Mouse (Mus musculus) midbrain, embryonic 12.5 days (tissue): Measurements from ENCODE around the gene Pop5. TPM values are rescaled to one million over a fixed set of nuclear protein-coding genes. Genes with fewer than 3 reads are reported as not detected.

ENCODE experiments used
- ATAC-seq: fragments of 200-750 bp; cut with Nextera tagmentation; 2 replicates; pipeline ENCODE4 v1.8.0; 2017; ENCODE audit warnings: low read depth, moderate TSS enrichment, moderate library complexity; ENCODE audit not compliant: low FRiP score
- H3K27ac ChIP-seq: fragments of 300-500 bp; sonication (generic); replicated peaks from 2 replicates; pipeline ENCODE4 v1.5.1; 2016; ENCODE audit warnings: mild to moderate bottlenecking
- H3K27me3 ChIP-seq: fragments of 300-500 bp; sonication (generic); 2 replicates; pipeline ENCODE4 v1.6.1; 2016; ENCODE audit warnings: mild to moderate bottlenecking
- H3K36me3 ChIP-seq: fragments of 300-500 bp; sonication (generic); 2 replicates; pipeline ENCODE4 v1.6.1; 2016
- H3K4me1 ChIP-seq: fragments of 300-500 bp; sonication (generic); 2 replicates; pipeline ENCODE4 v1.6.1; 2016
- H3K4me2 ChIP-seq: fragments of 300-500 bp; sonication (generic); replicated peaks from 2 replicates; pipeline ENCODE4 v1.6.1; 2016; ENCODE audit warnings: mild to moderate bottlenecking, moderate library complexity
- H3K4me3 ChIP-seq: fragments of 300-500 bp; sonication (generic); 2 replicates; pipeline ENCODE4 v1.5.1; 2016; ENCODE audit warnings: mild to moderate bottlenecking
- H3K9ac ChIP-seq: fragments of 300-500 bp; sonication (generic); replicated peaks from 2 replicates; pipeline ENCODE4 v1.6.1; 2016; ENCODE audit warnings: mild to moderate bottlenecking, moderate library complexity
- H3K9me3 ChIP-seq: fragments of 300-500 bp; sonication (generic); 2 replicates; pipeline ENCODE4 v1.6.1; 2016; ENCODE audit warnings: mild to moderate bottlenecking
- WGBS: fragments of 180-500 bp; shearing (Covaris S2); methylation state at CpG from one replicate; pipeline ENCODE4 v1.1.7; 2016; 5-methylcytosine and 5-hydroxymethylcytosine counted together
- polyA plus RNA-seq: library from polyadenylated mRNA; unstranded; fragments of >200 nt; fragmentation: Nextera tagmentation; extraction: Ambion mirVana; gene quantifications from 2 replicates; pipeline ENCODE4 v1.2.1, GENCODE M21; 2016

The Pop5 gene
- polyA plus RNA-seq, 1 experiment from 2014 or later, result 79.0 TPM

DNA sequence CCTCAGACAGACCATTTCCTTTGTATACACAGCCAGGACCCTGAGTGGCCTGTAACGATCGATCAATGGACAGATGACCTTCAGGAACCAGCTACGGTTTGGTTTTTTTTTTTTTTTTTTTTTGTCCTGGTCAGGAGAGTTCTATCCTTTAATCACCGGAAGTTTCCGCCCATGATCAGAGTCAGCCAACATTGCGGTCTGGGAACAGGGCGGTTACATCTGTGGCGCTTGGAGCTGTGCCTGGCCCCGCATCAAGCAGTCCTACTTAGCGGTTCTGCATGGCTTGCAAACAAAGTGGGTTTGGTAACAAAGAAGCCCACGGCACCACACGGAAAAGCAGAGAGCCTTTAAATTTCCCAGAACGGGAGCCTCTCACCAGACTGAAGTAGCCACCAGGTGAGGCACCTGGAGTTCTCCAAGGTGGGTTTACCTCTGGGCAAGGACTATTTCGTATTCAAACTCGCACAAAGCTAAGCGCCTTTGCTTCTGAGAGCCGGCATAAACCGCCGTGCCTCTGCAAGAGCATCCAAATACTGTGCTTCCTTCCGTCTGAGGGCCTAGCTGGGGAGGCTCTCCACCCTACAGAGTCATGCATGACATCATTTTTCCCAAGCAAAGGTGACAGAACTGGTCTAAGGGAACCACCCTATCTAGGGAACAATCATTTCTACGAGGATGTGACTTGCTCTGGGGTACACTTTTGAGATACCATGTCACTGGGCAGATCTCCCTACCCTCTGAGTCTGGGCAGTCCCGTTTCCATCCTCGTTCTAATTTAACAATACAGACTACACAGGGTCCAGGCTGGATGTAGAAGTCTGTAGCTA is 31.7 kb upstream of the Pop5 start:
- ATAC-seq, result peak; percentile 78
- Histone ChIP-seq H3K9ac (peak overlapping the region; percentile 46), H3K27ac (peak overlapping the region; percentile 63), H3K4me3 (peak overlapping the region; percentile 23), H3K4me2 (peak overlapping the region; percentile 51), H3K9me3 (no peaks in the 10 kb centered on the region), H3K36me3 (no peaks in the 10 kb centered on the region), H3K27me3 (peaks cover 31% of the 10 kb centered on the region), H3K4me1 (peaks cover 20% of the 10 kb centered on the region)
- WGBS, result 10% methylated on average over 23 of the region's 23 CpGs

DNA sequence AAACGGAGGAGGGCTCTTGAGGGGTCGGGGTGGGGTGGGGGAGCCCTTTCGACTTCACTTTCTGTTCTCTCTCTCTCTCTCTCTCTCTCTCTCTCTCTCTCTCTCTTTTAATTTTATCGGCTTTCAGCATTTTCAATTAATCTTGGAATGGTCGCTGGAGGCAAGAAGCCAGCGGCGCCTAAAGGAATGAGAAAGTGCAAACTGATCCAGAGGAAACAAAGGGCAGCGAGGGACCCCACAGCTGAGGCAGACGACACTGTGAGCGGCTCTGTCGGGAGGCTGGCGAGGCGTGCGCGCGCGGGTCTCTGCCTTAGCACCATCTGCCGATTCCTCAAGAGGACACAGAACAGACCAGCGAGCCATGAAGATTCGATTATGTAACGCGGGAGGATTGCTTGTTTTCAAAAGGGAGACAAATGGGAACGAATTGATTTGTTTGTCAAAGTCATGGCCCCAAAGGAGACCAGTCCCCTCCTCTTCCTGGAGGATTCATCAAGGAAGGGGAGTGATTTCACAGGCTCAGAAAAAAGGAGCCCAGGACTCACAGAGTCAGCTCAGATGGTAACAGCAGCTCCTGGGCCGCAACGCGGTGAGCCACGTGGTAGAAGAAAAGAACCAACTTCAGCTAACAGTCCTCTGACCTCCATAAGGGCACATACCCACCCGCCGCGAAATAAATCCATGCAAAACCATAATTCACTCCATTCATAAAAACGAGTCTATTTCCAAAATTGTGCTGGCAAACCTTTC is 30.9 kb upstream of the Pop5 start:
- H3K4me2 ChIP-seq, result peak overlapping the region; percentile 51
- peak overlapping the region; percentile 46 for H3K9ac ChIP-seq
- no peaks in the 10 kb centered on the region for H3K9me3 ChIP-seq
- peak overlapping the region; percentile 63 for H3K27ac ChIP-seq
- H3K4me3 ChIP-seq, result peak overlapping the region; percentile 23
- no peaks in the 10 kb centered on the region for H3K36me3 ChIP-seq
- H3K4me1 ChIP-seq, result peaks cover 20% of the 10 kb centered on the region
- peaks cover 31% of the 10 kb centered on the region for H3K27me3 ChIP-seq
- ATAC-seq, result peak; percentile 95; the same call in 1 of the 2 replicates
- 3% methylated on average over 31 of the region's 31 CpGs for WGBS

DNA sequence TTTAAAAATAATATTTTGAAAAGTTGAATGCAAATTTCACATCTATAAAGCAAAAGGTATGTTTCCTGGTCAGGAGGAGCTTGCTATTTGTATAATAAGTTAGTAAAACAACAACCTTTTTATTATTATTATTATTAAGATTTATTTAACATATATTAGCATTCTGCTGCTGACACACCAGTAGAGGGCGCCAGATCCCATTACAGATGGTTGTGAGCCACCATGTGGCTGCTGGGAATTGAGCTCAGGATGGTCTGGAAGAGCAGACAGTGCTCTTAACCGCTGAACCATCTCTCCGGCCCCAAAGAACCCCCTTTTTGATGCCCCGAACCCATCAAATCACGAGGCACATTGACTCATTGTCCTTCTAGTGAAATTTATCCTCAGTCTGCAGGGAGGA is 28.4 kb upstream of the Pop5 start:
- Histone ChIP-seq H3K4me1 (peaks cover 20% of the 10 kb centered on the region), H3K27me3 (peaks cover 39% of the 10 kb centered on the region), H3K9ac (no peak overlapping the region), H3K4me2 (no peak overlapping the region), H3K27ac (no peak overlapping the region), H3K4me3 (no peak overlapping the region), H3K36me3 (no peaks in the 10 kb centered on the region), H3K9me3 (no peaks in the 10 kb centered on the region)
- 60% methylated on average over 5 of the region's 5 CpGs for WGBS
- ATAC-seq, result no peak

DNA sequence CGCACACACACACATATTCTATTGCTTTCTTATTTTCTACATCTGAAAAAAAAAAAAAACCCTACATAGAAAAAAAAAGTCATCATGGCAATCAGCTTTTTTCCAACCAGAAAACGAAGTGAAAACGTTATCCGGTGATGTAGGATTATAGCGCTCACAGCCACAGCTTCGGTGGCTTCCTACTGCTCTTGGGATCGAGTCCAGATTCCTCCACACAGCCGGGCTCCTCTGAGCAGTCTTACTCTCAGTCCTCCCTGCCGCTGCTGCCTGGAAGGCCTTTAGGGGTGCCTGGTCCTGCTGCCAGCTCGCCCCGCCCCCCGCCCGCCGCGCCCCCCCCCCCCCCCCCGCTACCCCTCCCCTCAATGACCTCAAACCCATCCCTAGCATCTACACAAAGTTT is 27.7 kb upstream of the Pop5 start:
- peaks cover 20% of the 10 kb centered on the region for H3K4me1 ChIP-seq
- no peak overlapping the region for H3K4me2 ChIP-seq
- no peak overlapping the region for H3K4me3 ChIP-seq
- no peak for ATAC-seq
- H3K9ac ChIP-seq, result no peak overlapping the region
- no peaks in the 10 kb centered on the region for H3K9me3 ChIP-seq
- 18% methylated on average over 9 of the region's 16 CpGs for WGBS
- H3K27ac ChIP-seq, result no peak overlapping the region
- H3K36me3 ChIP-seq, result no peaks in the 10 kb centered on the region
- peaks cover 38% of the 10 kb centered on the region for H3K27me3 ChIP-seq

DNA sequence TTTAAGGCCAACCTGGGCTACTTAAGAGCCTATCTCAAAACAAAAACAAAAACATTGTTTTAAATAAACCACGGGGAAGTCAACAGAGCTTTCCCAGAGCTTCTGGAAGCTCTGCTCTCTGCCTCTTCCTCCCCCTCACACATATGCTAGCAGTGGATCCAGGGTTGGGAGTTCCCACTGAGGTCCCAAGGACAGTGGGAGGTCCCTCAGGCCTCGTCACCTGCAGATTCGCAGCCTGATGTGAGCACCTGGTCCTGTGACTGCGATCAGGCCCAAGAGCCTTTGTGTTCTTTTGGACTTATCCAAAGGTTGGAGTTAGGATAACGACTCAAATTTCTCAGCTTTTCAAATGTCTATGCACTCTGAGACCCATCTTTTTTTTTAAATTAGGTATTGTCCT is 27.0 kb upstream of the Pop5 start:
- WGBS, result 65% methylated on average over 5 of the region's 5 CpGs
- no peak overlapping the region for H3K4me3 ChIP-seq
- no peaks in the 10 kb centered on the region for H3K36me3 ChIP-seq
- no peak overlapping the region for H3K27ac ChIP-seq
- H3K9ac ChIP-seq, result no peak overlapping the region
- ATAC-seq, result no peak
- H3K9me3 ChIP-seq, result no peaks in the 10 kb centered on the region
- peaks cover 20% of the 10 kb centered on the region for H3K4me1 ChIP-seq
- no peak overlapping the region for H3K4me2 ChIP-seq
- H3K27me3 ChIP-seq, result peaks cover 37% of the 10 kb centered on the region

DNA sequence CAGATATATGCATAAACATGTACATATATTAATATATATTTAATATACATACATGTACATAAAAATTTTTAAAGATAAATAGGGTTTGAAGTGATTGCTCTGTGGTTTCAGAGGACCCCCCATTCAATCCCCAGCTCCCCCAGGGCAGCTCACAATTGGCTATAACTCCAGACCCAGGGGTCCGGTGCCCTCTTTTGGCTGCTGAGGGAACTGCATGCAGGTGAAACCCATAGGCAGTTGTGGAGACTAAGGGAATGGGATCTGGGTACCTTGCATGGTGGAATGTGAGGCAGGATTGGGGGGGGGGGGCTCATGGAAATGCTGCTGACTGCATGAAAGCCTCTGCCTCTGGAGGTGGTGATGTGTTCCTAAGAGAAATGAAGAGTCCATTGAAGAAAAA is 25.3 kb upstream of the Pop5 start:
- H3K4me1 ChIP-seq, result peaks cover 8% of the 10 kb centered on the region; the same call in 1 of the 2 replicates
- 7% methylated on average over 1 of the region's 1 CpGs for WGBS
- H3K9me3 ChIP-seq, result no peaks in the 10 kb centered on the region
- peaks cover 40% of the 10 kb centered on the region for H3K27me3 ChIP-seq
- H3K4me2 ChIP-seq, result no peak overlapping the region
- no peak overlapping the region for H3K4me3 ChIP-seq
- H3K36me3 ChIP-seq, result no peaks in the 10 kb centered on the region
- no peak for ATAC-seq
- no peak overlapping the region for H3K27ac ChIP-seq
- H3K9ac ChIP-seq, result no peak overlapping the region

DNA sequence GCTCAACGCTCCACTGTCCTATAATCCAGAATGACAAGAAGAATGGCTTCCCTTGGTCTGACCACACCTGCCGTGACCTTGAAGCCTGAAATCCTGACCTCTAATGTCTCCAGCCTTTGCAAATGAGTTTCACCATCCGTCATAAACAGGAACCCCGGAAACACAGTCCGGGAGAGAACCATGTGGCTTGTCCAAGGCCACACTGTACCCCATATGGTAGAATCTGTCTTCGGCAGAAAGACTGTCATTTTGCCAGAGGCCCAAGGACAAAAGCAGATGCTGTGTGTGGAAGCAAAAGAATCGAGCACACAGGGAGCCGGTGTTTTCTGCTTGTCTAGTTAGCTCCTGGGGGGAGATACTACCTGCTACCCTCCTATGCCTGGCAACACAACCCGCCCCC is 23.2 kb upstream of the Pop5 start:
- H3K4me3 ChIP-seq, result no peak overlapping the region
- peaks cover 46% of the 10 kb centered on the region for H3K27me3 ChIP-seq

DNA sequence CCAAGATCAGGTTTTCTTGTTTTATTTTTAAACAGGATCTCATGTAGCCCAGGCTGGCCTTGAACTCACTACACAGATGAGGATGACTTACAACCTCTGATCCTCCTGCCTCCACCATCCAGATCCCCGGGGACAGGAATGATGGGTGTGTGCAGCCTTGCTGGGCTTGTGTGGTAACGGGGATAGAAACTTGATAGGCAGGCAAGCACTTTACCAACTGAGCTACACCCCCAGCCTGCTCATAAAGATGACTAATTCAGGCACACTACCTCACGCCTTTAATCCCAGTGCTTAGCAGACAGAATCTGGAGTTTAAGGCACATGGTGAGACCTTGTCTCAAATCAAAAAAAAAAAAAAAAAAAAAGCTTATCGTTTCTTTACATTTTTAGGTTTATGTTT is 22.8 kb upstream of the Pop5 start:
- Histone ChIP-seq H3K27ac (no peak overlapping the region), H3K27me3 (peaks cover 45% of the 10 kb centered on the region), H3K4me3 (no peak overlapping the region), H3K36me3 (no peaks in the 10 kb centered on the region), H3K4me2 (no peak overlapping the region), H3K9me3 (no peaks in the 10 kb centered on the region), H3K9ac (no peak overlapping the region), H3K4me1 (peaks cover 14% of the 10 kb centered on the region)
- ATAC-seq, result no peak
- WGBS, result 64% methylated on average over 4 of the region's 4 CpGs

More for the DNA sequence above, 23.2 kb upstream of the Pop5 start:
- Histone ChIP-seq H3K4me2 (no peak overlapping the region), H3K36me3 (no peaks in the 10 kb centered on the region), H3K9ac (no peak overlapping the region), H3K9me3 (no peaks in the 10 kb centered on the region), H3K4me1 (peaks cover 15% of the 10 kb centered on the region), H3K27ac (no peak overlapping the region)
- WGBS, result 86% methylated on average over 9 of the region's 9 CpGs
- ATAC-seq, result no peak

DNA sequence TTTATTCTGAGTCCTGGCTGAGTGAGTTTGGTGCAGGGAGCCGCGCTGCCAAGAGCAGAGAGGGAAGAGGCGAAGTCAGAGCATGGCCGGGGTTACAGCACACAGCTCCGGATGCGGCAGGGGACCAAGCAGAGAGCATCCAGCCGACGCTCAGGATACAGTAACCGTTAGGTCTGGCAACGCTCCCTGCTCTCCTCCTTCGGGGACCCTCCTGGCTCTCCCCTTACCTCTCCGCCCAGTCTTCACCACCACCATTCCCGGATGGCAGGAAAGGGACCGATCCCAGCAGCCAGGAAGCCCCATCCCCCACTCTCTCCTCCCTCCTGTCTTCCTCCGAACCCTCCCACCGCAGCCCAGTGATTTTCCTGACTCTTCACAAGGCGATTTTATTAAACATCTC is 20.8 kb upstream of the Pop5 start:
- Histone ChIP-seq H3K4me2 (peak overlapping the region; percentile 69), H3K4me3 (peak overlapping the region; percentile 43), H3K27ac (peak overlapping the region; percentile 39; the same call in 1 of the 2 replicates), H3K4me1 (peaks cover 10% of the 10 kb centered on the region), H3K9ac (peak overlapping the region; percentile 65), H3K9me3 (0 out of 2 replicates have a peak, but pooled peaks cover 5% of the 10 kb centered on the region), H3K36me3 (no peaks in the 10 kb centered on the region), H3K27me3 (peaks cover 55% of the 10 kb centered on the region)
- ATAC-seq, result peak; percentile 69; the same call in 1 of the 2 replicates
- WGBS, result 0% methylated on average over 17 of the region's 17 CpGs

DNA sequence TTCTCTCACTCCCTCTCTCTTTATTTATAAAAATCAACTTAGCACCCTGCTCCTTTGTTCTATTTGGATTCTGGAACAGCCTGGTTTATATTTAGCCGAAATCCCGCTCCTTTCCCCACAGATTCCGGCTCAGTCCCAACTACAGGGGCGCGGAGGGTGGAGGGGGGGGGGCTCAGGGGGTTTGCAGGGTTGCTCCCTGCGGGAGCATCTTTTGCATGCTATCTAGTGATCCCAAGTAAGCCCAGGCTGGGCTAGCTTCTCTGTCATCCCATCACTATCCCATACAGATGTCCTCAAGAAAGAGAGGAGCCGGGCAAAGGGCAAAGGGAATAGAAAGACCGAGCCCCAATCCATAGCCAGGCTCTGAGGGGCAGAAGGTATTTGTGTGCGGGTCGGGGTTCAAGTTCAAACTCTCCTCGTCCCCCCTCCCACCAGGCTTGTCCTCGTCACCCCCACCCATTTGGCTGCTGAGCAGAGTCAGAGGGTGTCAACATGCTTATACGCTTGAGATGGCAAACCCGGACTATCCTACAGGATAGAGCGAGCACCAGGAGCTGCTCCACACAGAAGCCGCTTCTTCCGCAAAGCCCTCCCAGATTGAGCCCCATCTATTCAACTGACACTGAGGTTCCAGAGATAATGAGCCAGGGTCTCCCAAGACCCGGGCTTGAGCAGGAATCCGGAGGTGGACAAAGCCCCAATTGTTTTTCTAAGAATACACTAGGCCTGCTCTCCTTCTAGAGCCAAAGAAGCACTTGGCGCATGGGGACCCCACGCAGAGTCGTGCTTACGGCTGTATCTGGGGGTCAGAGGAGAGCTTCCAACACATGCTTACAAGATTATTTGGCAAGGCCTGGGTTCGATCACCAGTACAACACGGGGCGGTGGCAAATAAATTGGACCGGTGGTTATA is 20.1 kb upstream of the Pop5 start:
- H3K4me1 ChIP-seq, result peaks cover 10% of the 10 kb centered on the region
- 0 out of 2 replicates have a peak, but pooled peaks cover 5% of the 10 kb centered on the region for H3K9me3 ChIP-seq
- 13% methylated on average over 27 of the region's 27 CpGs for WGBS
- peak overlapping the region; percentile 69 for H3K4me2 ChIP-seq
- H3K9ac ChIP-seq, result peak overlapping the region; percentile 65
- ATAC-seq, result peak; percentile 54; the same call in 1 of the 2 replicates
- H3K27ac ChIP-seq, result no peak overlapping the region
- H3K4me3 ChIP-seq, result peak overlapping the region; percentile 43
- no peaks in the 10 kb centered on the region for H3K36me3 ChIP-seq
- H3K27me3 ChIP-seq, result peaks cover 56% of the 10 kb centered on the region

DNA sequence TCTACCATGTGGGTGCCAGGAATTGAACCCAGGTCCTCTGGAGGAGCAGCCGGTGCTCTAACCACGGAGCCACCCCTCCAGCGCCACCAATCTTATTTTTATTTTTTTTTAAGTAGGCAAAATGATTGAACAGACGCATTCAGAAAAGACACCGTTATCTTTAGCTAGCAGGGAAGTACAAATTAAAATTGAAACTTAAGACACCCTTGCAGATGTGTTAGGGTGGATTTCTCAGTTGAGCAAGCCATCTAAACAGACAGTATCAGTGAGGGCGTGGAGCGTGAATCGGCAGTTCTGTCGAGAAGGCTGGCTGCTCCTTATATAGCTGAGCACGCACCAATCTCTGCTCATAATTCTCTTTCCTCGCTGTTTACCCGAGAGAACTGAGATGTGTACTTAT is 17.6 kb upstream of the Pop5 start:
- H3K4me2 ChIP-seq, result no peak overlapping the region
- no peak for ATAC-seq
- no peak overlapping the region for H3K9ac ChIP-seq
- peaks cover 15% of the 10 kb centered on the region for H3K4me1 ChIP-seq
- 0 out of 2 replicates have a peak, but pooled peaks cover 5% of the 10 kb centered on the region for H3K9me3 ChIP-seq
- no peaks in the 10 kb centered on the region for H3K36me3 ChIP-seq
- no peak overlapping the region for H3K4me3 ChIP-seq
- no peak overlapping the region for H3K27ac ChIP-seq
- H3K27me3 ChIP-seq, result peaks cover 44% of the 10 kb centered on the region
- 94% methylated on average over 12 of the region's 12 CpGs for whole genome bisulfite sequencing
